Mouse (Mus musculus) heart, embryonic 14.5 days (tissue): ENCODE results near the gene Psmc3ip. TPM values are rescaled to one million over a fixed set of nuclear protein-coding genes. Genes with fewer than 3 reads are reported as not detected.
A peak's percentile ranks its signal among the peaks of the same experiment; 100 is the strongest.
"Not testable (repeated sequence)": the region's sequence is repeated elsewhere in the genome, so short reads cannot be mapped to it uniquely, and the experiment has no call there.

Experiments
- ATAC-seq: fragments of 200-750 bp; cut with Nextera tagmentation; 2 replicates; pipeline ENCODE4 v1.8.0; 2017; ENCODE audit warnings: low read depth, moderate TSS enrichment; ENCODE audit not compliant: insufficient number of reproducible peaks, insufficient read depth, low FRiP score
- H3K27ac ChIP-seq, 2 experiments: fragments of 200-500 bp in 1 of 2; fragments of 300-500 bp in 1 of 2; sonication (generic) in 1 of 2; replicated peaks in 1 of 2; 2 replicates each; pipeline ENCODE4 v1.5.1; 2012 to 2014; ENCODE audit warnings: low read depth in 2 of 2, low read length in 2 of 2, control low read depth in 1 of 2, mild to moderate bottlenecking in 1 of 2, mixed read lengths in 1 of 2; ENCODE audit not compliant: control insufficient read depth in 1 of 2, insufficient read depth in 1 of 2
- H3K27me3 ChIP-seq: fragments of 300-500 bp; sonication (generic); 2 replicates; pipeline ENCODE4 v1.6.1; 2014; ENCODE audit warnings: mild to moderate bottlenecking, low read length, control low read depth; ENCODE audit not compliant: control insufficient read depth, insufficient read depth
- H3K36me3 ChIP-seq: fragments of 300-500 bp; sonication (generic); 2 replicates; pipeline ENCODE4 v1.6.1; 2014; ENCODE audit warnings: mild to moderate bottlenecking, control low read depth, low read length, mixed read lengths; ENCODE audit not compliant: control insufficient read depth, insufficient read depth
- H3K4me1 ChIP-seq, 2 experiments: fragments of 200-500 bp in 1 of 2; fragments of 300-500 bp in 1 of 2; sonication (generic) in 1 of 2; 2 replicates each; pipeline ENCODE4 v1.6.1; 2012 to 2014; ENCODE audit warnings: low read length in 2 of 2, control low read depth in 1 of 2, mixed read lengths in 1 of 2; ENCODE audit not compliant: control insufficient read depth in 2 of 2, insufficient read depth in 2 of 2
- H3K4me2 ChIP-seq: fragments of 300-500 bp; sonication (generic); 2 replicates; pipeline ENCODE4 v1.6.1; 2014; ENCODE audit warnings: mild to moderate bottlenecking, low read length
- H3K4me3 ChIP-seq, 2 experiments: fragments of 200-500 bp in 1 of 2; fragments of 300-500 bp in 1 of 2; sonication (generic) in 1 of 2; 2 replicates each; pipeline ENCODE4 v1.5.1; 2012 to 2014; ENCODE audit warnings: low read length in 2 of 2, mild to moderate bottlenecking in 2 of 2, control low read depth in 1 of 2, low read depth in 1 of 2, moderate library complexity in 1 of 2; ENCODE audit not compliant: control insufficient read depth in 1 of 2, insufficient read depth in 1 of 2
- H3K9ac ChIP-seq: fragments of 300-500 bp; sonication (generic); 2 replicates; pipeline ENCODE4 v1.6.1; 2014; ENCODE audit warnings: mild to moderate bottlenecking, low read length
- H3K9me3 ChIP-seq: fragments of 300-500 bp; sonication (generic); 2 replicates; pipeline ENCODE4 v1.6.1; 2016; ENCODE audit warnings: low read length, control low read depth; ENCODE audit not compliant: control insufficient read depth
- WGBS: fragments of 180-500 bp; shearing (Covaris S2); extraction: QIAGEN DNeasy Blood & Tissue Kit; methylation state at CpG from one replicate; pipeline ENCODE4 v1.1.7; 2014; 5-methylcytosine and 5-hydroxymethylcytosine counted together
- polyA plus RNA-seq: library from polyadenylated mRNA; unstranded; fragments of >200 nt; fragmentation: Nextera tagmentation; extraction: Ambion mirVana; gene quantifications from 2 replicates; pipeline ENCODE4 v1.2.1, GENCODE M21; 2014

Psmc3ip gene
- polyA plus RNA-seq, 1 experiment from 2014 or later = 22.9 TPM

GRCm38 (mm10) chr11:101127075-101127474, 31.8 kb upstream of the Psmc3ip start:
- Histone ChIP-seq H3K36me3 (peaks cover 44% of the 10 kb centered on the region), H3K4me2 (no peak overlapping the region), H3K4me3 (no peak overlapping the region), H3K9ac (no peak overlapping the region), H3K27me3 (no peaks in the 10 kb centered on the region), H3K27ac (no peak overlapping the region), H3K9me3 (no peaks in the 10 kb centered on the region), H3K4me1 (peaks cover 11 to 15% of the 10 kb centered on the region in 2 experiments; a peak in 3 of 4 replicates)
- WGBS = 67% methylated on average over 1 of the region's 1 CpGs
- no peak for ATAC-seq

GRCm38 (mm10) chr11:101125008-101125407, 29.8 kb upstream of the Psmc3ip start:
- not testable (repeated sequence) for H3K4me3 ChIP-seq, H3K9me3 ChIP-seq, H3K4me2 ChIP-seq, ATAC-seq, H3K9ac ChIP-seq, H3K27me3 ChIP-seq, H3K27ac ChIP-seq
- 88% methylated on average over 8 of the region's 9 CpGs for WGBS
- H3K36me3 ChIP-seq = peaks cover 50% of the 10 kb centered on the region
- peaks cover 3 to 13% of the 10 kb centered on the region in 2 experiments for H3K4me1 ChIP-seq

GRCm38 (mm10) chr11:101124494-101124893, 29.3 kb upstream of the Psmc3ip start:
- peaks cover 3 to 11% of the 10 kb centered on the region in 2 experiments; a peak in 3 of 4 replicates for H3K4me1 ChIP-seq
- not testable (repeated sequence) for H3K27me3 ChIP-seq, H3K9ac ChIP-seq, H3K4me3 ChIP-seq, H3K9me3 ChIP-seq, ATAC-seq, H3K27ac ChIP-seq, H3K4me2 ChIP-seq
- whole genome bisulfite sequencing = 94% methylated on average over 8 of the region's 8 CpGs
- peaks cover 50% of the 10 kb centered on the region for H3K36me3 ChIP-seq

GRCm38 (mm10) chr11:101120545-101121188, 25.4 kb upstream of the Psmc3ip start:
- ATAC-seq = no peak
- Histone ChIP-seq H3K36me3 (peaks cover 43% of the 10 kb centered on the region), H3K4me1 (peaks cover 5 to 28% of the 10 kb centered on the region in 2 experiments), H3K9me3 (no peaks in the 10 kb centered on the region), H3K27me3 (no peaks in the 10 kb centered on the region), H3K9ac (peak overlapping the region; percentile 91), H3K4me2 (peak overlapping the region; percentile 95), H3K27ac (peak overlapping the region; percentile 89 to 94), H3K4me3 (peak overlapping the region; percentile 77 to 82)
- WGBS = 21% methylated on average over 19 of the region's 19 CpGs

GRCm38 (mm10) chr11:101119761-101120544, 24.7 kb upstream of the Psmc3ip start, which contains the start of the genes Retreg3 and Tubg1:
Retreg3 (minus strand) TSS chr11:101119893.
Tubg1 (plus strand) TSS chr11:101119938.
- Histone ChIP-seq H3K27me3 (no peaks in the 10 kb centered on the region), H3K9me3 (no peaks in the 10 kb centered on the region), H3K4me3 (peak within 1 kb of the TSS; percentile 77 to 82), H3K27ac (peak within 1 kb of the TSS; percentile 89 to 94), H3K4me1 (peaks cover 5 to 32% of the 10 kb centered on the region in 2 experiments), H3K4me2 (peak within 1 kb of the TSS; percentile 95), H3K36me3 (peaks cover 38% of the 10 kb centered on the region), H3K9ac (peak within 1 kb of the TSS; percentile 96)
- WGBS = under 1% methylated on average over 61 of the region's 61 CpGs
- ATAC-seq = peak; percentile 97

- Histone ChIP-seq H3K4me2 (peak overlapping the region; percentile 95), H3K9ac (peak overlapping the region; percentile 96), H3K4me1 (peaks cover 5 to 32% of the 10 kb centered on the region in 2 experiments), H3K36me3 (peaks cover 34% of the 10 kb centered on the region), H3K4me3 (peak overlapping the region; percentile 74 to 77), H3K27ac (peak overlapping the region; percentile 50 to 89), H3K9me3 (no peaks in the 10 kb centered on the region), H3K27me3 (no peaks in the 10 kb centered on the region)
- peak; percentile 66 for ATAC-seq
- under 1% methylated on average over 39 of the region's 39 CpGs for WGBS
These were observed 24.0 kb upstream of the Psmc3ip start for GRCm38 (mm10) chr11:101119131-101119760.

GRCm38 (mm10) chr11:101118105-101118504, 22.9 kb upstream of the Psmc3ip start:
- WGBS = 22% methylated on average over 4 of the region's 4 CpGs
- peaks cover 5 to 32% of the 10 kb centered on the region in 2 experiments for H3K4me1 ChIP-seq
- H3K9me3 ChIP-seq = peaks cover 2% of the 10 kb centered on the region; the same call in 1 of the 2 replicates
- H3K27ac ChIP-seq = 0 out of 4 replicates have a peak overlapping the region, but pooled peaks of 1 of the 2 experiments have one; percentile 89
- peak overlapping the region; percentile 8 to 77; a peak in 2 of 4 replicates for H3K4me3 ChIP-seq
- no peaks in the 10 kb centered on the region for H3K27me3 ChIP-seq
- peak overlapping the region; percentile 96 for H3K9ac ChIP-seq
- ATAC-seq = no peak
- peak overlapping the region; percentile 95 for H3K4me2 ChIP-seq
- peaks cover 24% of the 10 kb centered on the region for H3K36me3 ChIP-seq
